Mouse (Mus musculus) embryonic fibroblast, embryonic 13.5 days (primary cell): ENCODE results near the gene Gm8011. TPM values are rescaled to one million over a fixed set of nuclear protein-coding genes. Genes with fewer than 3 reads are reported as not detected.
"Not testable (repeated sequence)": the region's sequence is repeated elsewhere in the genome, so short reads cannot be mapped to it uniquely, and the experiment has no call there.

Experiments used
- H3K27ac ChIP-seq: 2 replicates; pipeline ENCODE4 v1.5.1; 2012; ENCODE audit warnings: low read length, control low read depth, inconsistent platforms; ENCODE audit not compliant: insufficient read depth
- H3K4me1 ChIP-seq: 2 replicates; pipeline ENCODE4 v1.6.1; 2011; ENCODE audit warnings: low read length; ENCODE audit not compliant: control insufficient read depth, insufficient read depth
- H3K4me3 ChIP-seq: 2 replicates; pipeline ENCODE4 v1.5.1; 2011; ENCODE audit warnings: mild to moderate bottlenecking, control low read depth, low read length; ENCODE audit not compliant: insufficient read depth
- polyA plus RNA-seq: library from polyadenylated mRNA; stranded (reverse); fragments of >200 nt; gene quantifications from 2 replicates; pipeline ENCODE4 v1.2.4, GENCODE M21; 2011; ENCODE audit warnings: low read depth; ENCODE audit not compliant: missing spikeins, insufficient read length

The Gm8011 gene
- polyA plus RNA-seq, result not detected in 2 replicates

DNA sequence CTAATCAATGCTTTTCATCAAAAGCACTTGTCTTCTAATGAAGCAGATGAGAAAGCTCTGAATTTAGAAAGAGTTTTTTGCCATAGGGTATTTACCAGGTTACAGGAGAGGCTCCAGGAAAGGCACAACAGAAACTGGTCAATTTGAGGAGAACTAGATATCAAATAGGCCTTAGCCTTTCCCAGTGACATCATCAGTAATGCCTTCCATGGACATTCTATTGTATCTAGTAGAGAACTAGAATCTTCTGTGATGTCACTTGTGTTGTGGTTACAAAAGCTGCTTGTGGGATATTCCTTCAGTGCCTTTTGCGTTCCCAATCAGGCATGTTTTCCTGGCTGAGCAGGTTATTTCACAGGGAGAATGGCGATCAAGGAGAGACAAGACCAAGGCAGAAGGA lies at the start of gene Gm8011:
Gene Gm8011 (plus strand): TSS at position 301 of the 400 bp plus-strand sequence.
- H3K4me1 ChIP-seq, H3K27ac ChIP-seq, H3K4me3 ChIP-seq: not testable (repeated sequence)

- H3K27ac ChIP-seq, H3K4me1 ChIP-seq, H3K4me3 ChIP-seq: not testable (repeated sequence)
These were observed 24.1 kb upstream of the Gm8011 start, which contains the start of gene Gm8005 for GRCm38 (mm10) chr14:42439573-42439972. Gene Gm8005 (minus strand): TSS chr14:42439673.

GRCm38 (mm10) chr14:42502249-42502648 lies 38.6 kb downstream of the Gm8011 start, which contains the start of gene Gm8020:
Gene Gm8020 (minus strand): TSS chr14:42502349.
- H3K4me1 ChIP-seq, H3K4me3 ChIP-seq, H3K27ac ChIP-seq: not testable (repeated sequence)

Other genes with a start within 250 kb of the Gm8011 start
- not detected in 2 replicates for gene Gm17026, start 203.8 kb upstream of the Gm8011 start, polyA plus RNA-seq
- not detected in 2 replicates for gene Gm9611, start 166.5 kb upstream of the Gm8011 start, polyA plus RNA-seq
- not detected in 2 replicates for gene Gm7995, start 153.7 kb upstream of the Gm8011 start, polyA plus RNA-seq
- gene Gm8005, start 24.2 kb upstream of the Gm8011 start, polyA plus RNA-seq, result not detected in 2 replicates
- not detected in 2 replicates for gene Gm8020, start 38.5 kb downstream of the Gm8011 start, polyA plus RNA-seq
- gene Gm8024, start 60.4 kb downstream of the Gm8011 start, polyA plus RNA-seq, result not detected in 2 replicates
- not detected in 2 replicates for gene Gm17124, start 136.0 kb downstream of the Gm8011 start, polyA plus RNA-seq
- not detected in 2 replicates for gene Gm3633, start 178.0 kb downstream of the Gm8011 start, polyA plus RNA-seq
- gene Gm10378, start 192.1 kb downstream of the Gm8011 start, polyA plus RNA-seq, result not detected in 2 replicates